Mouse (Mus musculus) lung, postnatal 0 days (tissue): ENCODE measurements at regions not wholly inside any gene's neighbourhood (a gene's known extent, or its start where the extent isn't known, plus 50 kb on each side); places are given as distances from the start of the nearest gene placed in this dataset.

Experiments used
- CTCF ChIP-seq: IDR thresholded peaks from 2 replicates; pipeline ENCODE4 v1.5.1; 2016; ENCODE audit warnings: antibody characterized with exemption, mild to moderate bottlenecking
- EP300 ChIP-seq: IDR thresholded peaks from 2 replicates; pipeline ENCODE4 v1.6.1; 2016; ENCODE audit warnings: antibody characterized with exemption, mild to moderate bottlenecking, control low read depth

- TF ChIP-seq CTCF (no peak), EP300 (no peak)
These were observed 335.5 kb downstream of the Mtx2 start for GRCm38 (mm10) chr2:75161075-75161474.
